ENCODE assay signal across 18 mouse cellular contexts in genomic region chr4:150122476-150122875, GRCm38 (mm10). TPM values are rescaled to one million over a fixed set of nuclear protein-coding genes. Genes with fewer than 3 reads are reported as not detected.
"Had no signal": no experiment of that assay in that cellular context is flagged by ENCODE, and none has a peak within 500 bp of the region (broad histone marks: within the 10 kb centered on the region; RNA-seq: fewer than 3 reads in every experiment).

No protein-coding gene starts in this region.

- H3K36me3 ChIP-seq: limb, embryonic 13.5 days; liver, embryonic 15.5 days; midbrain, embryonic 12.5 days; neural tube, embryonic 13.5 days had no signal

- ATAC-seq: midbrain, embryonic 16.5 days had no signal

- DNase-seq: kidney, adult 18-20 months; lung, adult 2 months; lung, postnatal 14 days; right cerebral cortex, postnatal 14 days; thymus, postnatal 4 days had no signal

- H3K27me3 ChIP-seq: limb, embryonic 13.5 days; liver, embryonic 15.5 days; midbrain, embryonic 12.5 days; neural tube, embryonic 13.5 days had no signal

- H3K27ac ChIP-seq: limb, embryonic 13.5 days; liver, embryonic 15.5 days; macrophage; midbrain, embryonic 12.5 days; neural tube, embryonic 13.5 days; stomach, postnatal 0 days had no signal

- H3K4me2 ChIP-seq: limb, embryonic 13.5 days; liver, embryonic 11.5 days; liver, embryonic 15.5 days; midbrain, embryonic 12.5 days; neural tube, embryonic 13.5 days had no signal

- H3K9me3 ChIP-seq: limb, embryonic 13.5 days; liver, embryonic 15.5 days; megakaryocyte, embryonic 14.5 days; midbrain, embryonic 12.5 days; neural tube, embryonic 13.5 days had no signal

- H3K9ac ChIP-seq: limb, embryonic 13.5 days; liver, embryonic 15.5 days; midbrain, embryonic 12.5 days; neural tube, embryonic 13.5 days had no signal

- H3K4me3 ChIP-seq: limb, embryonic 13.5 days; liver, embryonic 15.5 days; megakaryocyte, embryonic 14.5 days; midbrain, embryonic 12.5 days; neural tube, embryonic 13.5 days had no signal

RNA-seq across cellular contexts. Expression of gene Slc2a7, which starts 26.3 kb away (rescaled TPM):
- total RNA-seq: layer of hippocampus, adult 18-20 months; layer of hippocampus, postnatal 10 days; left cerebral cortex, postnatal 36 days had no signal
- polyA plus RNA-seq: kidney, embryonic 16.5 days; limb, embryonic 13.5 days; liver, embryonic 11.5 days; lung, adult 2 months; macrophage; midbrain, embryonic 12.5 days; midbrain, embryonic 16.5 days; neural tube, embryonic 13.5 days; stomach, postnatal 0 days had no signal
